Mouse (Mus musculus): ENCODE results near the gene Jak3.

Jak3 gene

GRCm38 (mm10) chr8:71676020-71676741 is at the start of gene Jak3:
TSS of gene Jak3 (plus strand) at chr8:71676296.
- peak; percentile 69 for DNase-seq

DNA sequence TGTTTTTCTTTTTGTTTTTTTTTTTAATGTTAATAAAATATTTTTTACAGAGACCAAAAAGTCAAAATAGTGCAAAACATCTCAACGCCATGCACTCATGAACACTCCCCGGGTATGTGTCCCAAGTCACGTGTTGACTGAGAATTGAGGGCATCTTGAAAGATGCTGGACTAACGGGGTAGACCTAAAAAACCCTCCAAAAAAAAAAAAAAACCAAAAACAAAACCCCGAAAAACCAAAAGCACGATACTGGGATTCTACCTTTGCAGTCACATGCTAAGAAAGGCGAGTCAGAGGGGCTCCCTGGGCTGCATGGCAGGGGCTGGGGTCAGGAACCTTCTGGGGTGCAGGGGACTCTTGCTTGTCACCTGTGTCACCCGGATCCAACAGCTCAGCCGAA is 49.3 kb upstream of the Jak3 start:
- DNase-seq = no peak

DNA sequence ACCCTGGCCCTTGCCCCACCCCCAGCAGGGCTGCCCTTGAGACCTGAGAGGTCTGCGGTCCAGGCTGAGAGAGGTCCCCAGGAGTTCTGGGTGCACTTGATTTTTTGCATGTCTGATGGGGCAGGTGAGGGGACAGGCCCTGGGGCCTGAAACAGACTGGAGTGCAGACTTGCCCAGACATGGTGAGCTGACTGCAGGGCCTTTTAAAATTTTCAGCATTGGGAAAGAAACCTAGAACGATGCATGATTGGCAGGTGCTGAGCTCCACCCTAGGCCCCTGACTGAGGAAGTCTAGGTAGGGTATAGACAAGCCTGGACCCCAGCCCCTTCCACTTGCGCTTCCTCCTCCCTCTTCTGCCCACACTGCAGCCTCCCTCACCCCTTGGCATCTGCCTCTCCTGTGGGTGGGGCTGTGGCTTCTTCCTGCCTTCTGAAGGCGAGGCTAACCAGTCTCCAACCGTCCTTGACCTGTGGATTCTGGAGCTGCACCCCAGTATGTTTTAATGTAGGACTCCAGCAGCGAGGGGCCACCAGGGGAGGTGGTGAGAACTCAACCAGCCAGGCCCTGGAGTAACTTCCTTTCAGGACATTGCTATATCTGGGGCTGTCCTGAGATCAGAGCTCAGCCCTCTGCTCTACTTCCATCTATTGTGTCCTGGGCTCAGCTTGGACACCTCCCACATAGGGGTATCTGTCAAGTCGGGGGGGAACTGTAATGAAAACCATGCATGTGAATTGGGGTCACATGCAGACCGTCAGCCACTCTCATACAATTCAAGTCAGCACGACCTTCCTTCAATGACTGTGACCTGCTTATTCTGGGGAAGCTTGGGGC is 48.6 kb upstream of the Jak3 start:
- no peak for DNase-seq

- DNase-seq = no peak
Measured at GRCm38 (mm10) chr8:71628396-71629095, 47.5 kb upstream of the Jak3 start.

DNA sequence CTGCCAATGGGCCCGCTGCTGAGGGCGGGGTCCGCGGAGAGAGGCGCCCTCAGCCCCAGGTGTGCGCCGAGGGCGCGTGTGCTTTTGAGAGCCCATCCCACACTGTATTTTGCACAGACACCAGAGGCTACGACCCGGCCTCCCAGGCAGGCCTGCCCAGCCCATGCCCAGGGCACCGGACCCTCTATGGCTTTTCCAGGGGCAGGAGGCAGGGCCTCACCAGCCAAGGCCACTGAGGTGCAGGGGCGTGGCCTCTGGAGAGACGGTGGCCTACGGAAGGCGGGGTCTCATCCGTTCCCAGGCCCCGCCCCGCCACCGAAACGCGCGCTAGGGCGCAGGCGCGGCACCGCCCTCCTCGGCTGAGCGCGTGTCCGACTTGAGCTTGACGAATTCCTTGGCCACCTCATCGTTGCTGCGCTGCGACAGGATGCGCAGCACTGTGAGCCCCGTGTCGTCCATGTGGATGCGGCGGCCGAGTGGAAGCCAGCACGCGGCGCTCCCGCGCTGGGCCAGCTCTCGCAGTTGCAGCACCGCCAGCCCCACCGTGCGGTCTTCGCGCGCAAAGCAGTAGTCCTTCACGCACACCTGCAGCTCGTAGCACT is 46.9 kb upstream of the Jak3 start:
- DNase-seq = peak; percentile 94

GRCm38 (mm10) chr8:71629781-71630212 is 46.3 kb upstream of the Jak3 start:
- peak; percentile 59 for DNase-seq

DNA sequence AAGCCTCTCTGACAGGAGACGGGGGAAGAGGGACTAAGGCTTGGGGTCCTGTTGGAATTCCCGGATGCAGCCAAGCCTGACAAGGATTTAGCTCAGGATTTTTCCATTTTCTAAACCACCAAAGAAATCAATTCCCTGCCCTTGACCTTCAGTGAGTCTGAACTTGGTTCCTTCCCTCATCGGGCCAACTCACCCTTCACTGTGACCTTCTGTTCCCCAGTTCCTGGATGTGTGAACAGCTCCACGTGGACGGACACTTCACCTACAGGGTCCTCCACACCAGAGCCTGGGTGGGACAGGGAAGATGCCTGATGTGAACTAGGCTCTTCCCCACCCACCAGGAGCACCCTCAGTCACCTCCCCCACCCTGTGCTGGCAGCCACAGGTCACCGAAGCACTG is 45.3 kb upstream of the Jak3 start:
- no peak for DNase-seq

GRCm38 (mm10) chr8:71631897-71632296 is 44.2 kb upstream of the Jak3 start:
- no peak for DNase-seq

- peak; percentile 49 for DNase-seq
Measured at GRCm38 (mm10) chr8:71633164-71633563, 42.9 kb upstream of the Jak3 start.

GRCm38 (mm10) chr8:71633981-71634667 is 42.0 kb upstream of the Jak3 start:
- DNase-seq = peak; percentile 70

DNA sequence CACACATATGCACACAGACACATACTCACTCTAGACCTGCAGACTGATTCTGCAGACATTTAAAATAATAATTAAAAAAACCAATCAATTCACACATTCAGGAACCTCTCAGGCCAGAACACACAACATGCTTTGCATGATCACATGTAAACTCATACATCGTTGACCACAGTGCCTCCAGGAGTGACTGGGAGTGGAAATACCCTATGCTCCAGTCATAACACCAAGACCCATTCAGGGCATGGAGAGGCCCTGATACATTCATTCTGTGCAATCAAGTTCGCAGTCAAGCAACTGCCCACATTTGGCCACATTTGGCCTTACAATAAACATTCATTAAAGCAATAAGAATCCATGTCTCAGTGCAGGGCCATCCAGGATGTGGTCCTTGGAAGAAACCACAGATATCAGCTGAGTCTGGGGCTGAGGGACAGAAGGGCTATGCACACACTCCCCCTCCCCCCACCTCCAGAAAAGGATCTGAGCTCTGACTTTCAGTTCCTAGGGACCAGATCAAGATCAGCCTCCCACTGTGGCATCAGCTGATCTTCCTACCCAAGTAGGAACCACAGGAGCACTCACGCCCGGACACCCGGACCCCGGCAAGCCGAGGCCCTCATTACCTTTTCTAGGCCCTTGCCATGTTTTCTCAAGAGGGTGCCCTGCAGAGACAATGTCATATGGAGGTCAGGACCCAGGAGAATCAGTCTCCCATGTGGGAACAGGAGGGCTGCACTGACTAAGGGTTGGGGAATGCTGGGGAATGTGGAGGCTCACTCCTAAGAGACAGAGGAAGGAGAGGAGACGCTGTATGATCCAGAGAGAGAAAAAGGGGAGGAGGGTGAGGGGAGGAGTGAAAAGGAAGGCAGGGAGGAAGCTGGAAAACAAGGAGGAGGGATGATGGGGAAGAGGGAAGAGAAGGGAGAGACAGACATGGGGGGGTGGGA is 38.7 kb upstream of the Jak3 start:
- no peak for DNase-seq

- no peak for DNase-seq
Measured at GRCm38 (mm10) chr8:71638321-71638720, 37.8 kb upstream of the Jak3 start.

- no peak for DNase-seq
Measured at GRCm38 (mm10) chr8:71639318-71639717, 36.8 kb upstream of the Jak3 start.

DNA sequence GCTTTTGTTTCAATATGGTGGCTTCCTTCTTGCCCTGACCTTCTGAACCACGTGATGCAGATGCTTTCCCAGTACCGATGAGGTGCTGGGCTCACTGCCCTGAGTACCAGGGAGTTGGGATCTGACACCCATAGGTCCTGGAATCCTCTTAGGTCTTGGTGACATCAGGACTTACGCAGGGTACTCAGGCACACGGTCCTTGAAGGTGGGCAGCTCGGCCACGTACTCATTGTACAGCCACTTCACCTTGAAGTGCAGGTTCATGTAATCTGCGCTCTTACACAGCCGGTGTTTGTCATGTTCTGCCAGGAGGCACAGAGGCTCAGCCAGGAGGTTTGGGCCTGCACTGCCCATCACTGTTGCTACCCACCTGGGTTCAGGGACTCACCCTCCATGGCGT is 30.6 kb upstream of the Jak3 start:
- no peak for DNase-seq

DNA sequence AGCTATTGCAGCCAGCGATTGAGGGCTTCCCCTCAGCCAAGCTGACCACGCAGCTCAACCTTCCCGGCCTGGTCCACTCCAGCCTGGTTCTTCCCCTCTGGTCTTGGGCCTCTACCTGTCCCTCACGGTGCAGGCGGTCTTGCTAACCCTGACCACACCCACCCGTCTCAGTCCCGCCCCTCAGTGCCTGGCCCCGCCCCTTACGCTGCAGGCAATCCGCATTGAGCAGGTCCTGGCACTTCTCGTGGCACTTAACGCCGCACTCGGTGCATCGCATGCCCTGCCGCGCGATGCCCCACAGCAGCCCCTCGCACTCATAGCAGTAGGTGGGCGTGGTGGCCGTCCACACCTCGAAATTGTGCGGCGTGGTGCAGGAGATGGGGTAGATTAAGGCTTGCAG is 21.5 kb upstream of the Jak3 start:
- DNase-seq = no peak

GRCm38 (mm10) chr8:71657816-71658215 is 18.3 kb upstream of the Jak3 start:
- no peak for DNase-seq

DNA sequence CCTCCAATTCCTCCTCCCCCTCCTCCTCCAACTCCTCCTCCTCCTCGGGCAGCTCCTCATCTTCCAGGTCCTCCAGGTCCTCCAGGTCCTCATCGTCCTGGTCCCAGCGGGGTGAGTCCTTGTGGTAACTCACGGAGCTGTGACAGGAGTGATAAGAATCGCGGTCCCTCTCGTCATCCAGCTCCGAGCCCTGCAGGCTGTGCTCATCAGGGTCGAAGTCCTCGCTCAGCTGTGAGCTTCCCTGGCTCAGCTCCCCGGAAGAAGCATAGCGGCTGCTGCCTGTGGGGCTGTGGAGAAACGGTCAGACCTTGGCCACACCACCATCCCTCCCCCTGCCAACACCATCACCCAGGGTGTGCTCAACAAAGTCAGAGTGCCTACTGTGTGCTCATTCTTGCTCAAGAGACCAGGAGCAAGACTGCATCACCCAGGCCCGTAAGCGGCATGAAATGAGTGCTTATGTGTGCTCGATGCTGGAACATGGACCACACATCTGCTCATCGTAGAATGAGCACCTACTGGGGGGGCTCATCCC is 17.5 kb upstream of the Jak3 start:
- DNase-seq = no peak

GRCm38 (mm10) chr8:71659751-71660150 is 16.3 kb upstream of the Jak3 start:
- DNase-seq = no peak

GRCm38 (mm10) chr8:71660325-71661120 is 15.6 kb upstream of the Jak3 start:
- peak; percentile 82 for DNase-seq

Data from kidney, adult 9 months (tissue).